Mouse (Mus musculus): ENCODE measurements around the gene Scube1.

- no peak for TF ChIP-seq CTCF (IDR thresholded peaks at IDR 0.05; ENCODE audit: low read depth)
- TF ChIP-seq EP300 (IDR thresholded peaks at IDR 0.05; ENCODE audit: low read depth), result no peak
These were observed 130.9 kb downstream of the Scube1 start for GRCm38 (mm10) chr15:83593702-83594512.
